Mouse (Mus musculus) cerebellum, adult 2 months (tissue): ENCODE measurements around the gene Maats1.

ENCODE experiments used
- CTCF ChIP-seq: fragments of 200-500 bp; IDR thresholded peaks from 2 replicates; pipeline ENCODE4 v1.5.1; 2011; ENCODE audit warnings: low read depth, mild to moderate bottlenecking, control low read depth, low read length, moderate library complexity, borderline replicate concordance; ENCODE audit not compliant: insufficient read depth
- POLR2A ChIP-seq: fragments of 200-500 bp; IDR thresholded peaks from 2 replicates; pipeline ENCODE4 v1.6.1; 2011; ENCODE audit warnings: low read length, control low read depth, borderline replicate concordance; ENCODE audit not compliant: insufficient read depth

DNA sequence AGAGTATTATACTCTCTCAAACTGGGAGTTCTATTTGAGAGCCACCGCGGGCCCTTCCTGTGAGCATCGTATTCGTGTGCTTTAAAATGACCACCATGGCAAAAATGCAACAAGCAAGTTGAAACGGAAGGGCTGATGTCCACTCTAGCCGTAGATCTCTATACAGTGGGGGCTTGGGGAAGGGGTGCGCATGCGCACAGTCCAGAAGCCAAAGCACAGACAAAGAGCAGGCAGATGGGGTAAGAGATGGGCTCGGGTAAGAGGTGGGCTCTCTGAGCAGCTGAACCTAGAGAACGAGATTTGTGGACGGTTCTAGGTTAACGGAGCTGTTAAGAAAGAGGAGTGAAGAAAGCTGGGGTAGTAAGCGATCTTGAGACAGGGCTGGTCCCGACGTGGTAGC, 17.6 kb downstream of the Maats1 start:
- TF ChIP-seq POLR2A, result no peak
- no peak for TF ChIP-seq CTCF
